Mouse (Mus musculus): ENCODE data around the gene Fmnl3. TPM values are rescaled to one million over a fixed set of nuclear protein-coding genes. Genes with fewer than 3 reads are reported as not detected.
"Not testable (repeated sequence)": the region's sequence is repeated elsewhere in the genome, so short reads cannot be mapped to it uniquely, and the experiment has no call there.

Fmnl3 gene
- total and polyA plus RNA-seq, 3 experiments = 13.9 to 23.6 (median 19.7) TPM

DNA sequence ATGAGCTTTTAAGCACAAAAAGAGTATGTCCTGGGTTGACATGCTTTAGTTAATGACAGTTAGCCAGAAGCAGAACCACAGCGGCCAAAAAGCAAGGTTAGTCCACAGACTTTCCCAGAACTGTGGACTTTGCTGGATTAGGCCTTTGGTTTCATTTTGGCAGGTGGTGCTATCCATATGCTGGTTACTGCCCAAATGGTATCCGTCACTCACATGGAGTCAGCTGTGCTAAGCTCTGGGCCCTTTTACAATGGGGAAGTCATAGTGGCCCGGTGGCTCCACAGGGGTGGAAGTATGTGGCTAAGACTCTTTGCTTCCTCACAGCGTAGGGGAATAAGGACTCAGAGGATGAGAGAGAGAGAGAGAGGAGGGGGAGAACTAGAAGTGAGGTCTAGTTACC is 17.7 kb upstream of the Fmnl3 start:
- no peak for DNase-seq

DNA sequence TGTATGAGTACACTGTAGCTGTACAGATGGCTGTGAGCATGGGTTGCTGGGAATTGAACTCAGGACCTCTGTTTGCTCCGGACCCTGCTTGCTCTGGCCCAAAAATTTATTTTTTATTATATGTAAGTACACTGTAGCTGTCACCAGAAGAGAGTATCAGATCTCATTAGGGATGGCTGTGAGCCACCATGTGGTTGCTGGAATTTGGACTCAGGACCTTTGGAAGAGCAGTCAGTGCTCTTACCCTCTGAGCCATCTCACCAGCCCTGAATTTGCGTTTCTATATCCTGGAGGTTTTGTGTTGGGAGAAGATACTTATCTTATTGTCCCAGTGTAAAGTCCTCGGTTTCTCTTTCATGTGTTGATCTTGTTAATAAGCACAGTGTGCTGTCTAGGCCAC is 16.5 kb upstream of the Fmnl3 start:
- no peak for DNase-seq

DNA sequence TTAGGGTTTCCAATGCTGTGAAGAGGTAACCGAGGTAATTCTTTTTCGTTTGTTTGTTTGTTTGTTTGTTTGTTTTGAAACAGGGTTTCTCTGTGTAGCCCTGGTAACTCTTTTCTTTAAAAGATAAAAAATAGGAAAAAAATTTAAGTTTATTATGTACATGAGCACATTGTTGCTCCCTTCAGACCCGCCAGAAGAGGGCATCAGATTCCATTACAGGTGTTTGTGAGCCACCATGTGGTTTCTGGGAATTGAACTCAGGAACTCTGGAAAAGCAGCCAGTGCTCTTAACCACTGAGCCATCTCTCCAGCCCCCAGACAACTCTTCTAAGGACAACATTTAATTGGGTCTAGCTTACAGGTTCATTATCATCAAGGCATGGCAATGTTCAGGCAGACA is 15.8 kb upstream of the Fmnl3 start:
- DNase-seq = not testable (repeated sequence)

DNA sequence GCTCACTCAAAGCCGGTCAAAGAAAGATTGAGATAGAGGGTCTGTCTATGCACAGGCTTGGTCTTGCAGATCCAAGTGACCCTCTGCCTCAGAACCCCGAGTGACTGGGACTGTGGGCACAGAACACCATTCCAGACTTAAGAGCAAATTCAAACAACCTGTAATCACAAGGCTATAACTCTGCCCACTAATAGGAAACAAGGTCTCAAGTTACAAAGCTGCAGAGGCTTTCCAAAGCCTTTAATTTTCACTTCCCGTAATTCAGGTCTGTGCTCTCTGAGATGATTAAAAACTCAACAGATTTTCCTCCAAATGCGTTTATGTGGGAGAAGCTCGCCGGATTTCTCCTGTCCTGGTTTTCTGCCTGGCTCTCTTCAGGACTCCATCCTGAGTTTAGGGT is 13.8 kb upstream of the Fmnl3 start:
- no peak for DNase-seq

DNA sequence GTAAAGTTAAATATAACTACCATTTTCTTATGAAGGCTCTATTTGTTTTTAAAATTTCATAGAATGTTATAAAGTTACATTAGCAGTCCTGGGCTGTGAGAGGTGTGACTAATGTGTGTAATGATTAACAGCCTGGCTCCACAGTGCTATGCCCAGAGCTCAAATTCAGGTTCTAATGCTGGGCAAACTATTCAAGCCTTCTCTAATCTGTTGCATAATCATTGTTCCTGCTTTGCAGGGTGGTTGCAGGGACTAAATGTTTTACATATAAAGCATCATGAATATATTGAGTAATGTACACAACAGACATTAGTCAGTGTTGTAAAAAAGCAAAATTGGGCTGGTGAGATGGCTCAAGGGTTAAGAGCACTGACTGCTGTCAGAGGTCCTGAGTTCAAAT is 12.6 kb upstream of the Fmnl3 start:
- DNase-seq = no peak

DNA sequence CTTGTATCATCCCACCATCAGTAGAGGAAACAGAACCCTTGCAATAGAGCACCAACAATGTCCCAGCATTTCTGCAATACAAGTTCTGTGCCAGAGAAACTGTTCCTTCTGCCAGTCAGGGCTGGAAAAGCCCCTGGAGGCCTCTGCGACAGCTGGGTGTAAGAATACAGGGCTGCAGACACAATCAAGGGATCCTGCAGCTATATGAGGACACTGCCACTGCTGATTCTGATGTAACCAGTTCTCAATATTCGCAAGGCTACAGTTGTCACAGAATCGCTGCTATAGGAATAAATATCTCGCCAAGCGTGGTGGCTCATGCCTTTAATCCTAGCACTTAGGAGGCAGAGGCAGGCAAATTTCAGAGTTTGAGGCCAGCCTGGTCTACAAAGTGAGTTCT is 6.0 kb upstream of the Fmnl3 start:
- DNase-seq = no peak

DNA sequence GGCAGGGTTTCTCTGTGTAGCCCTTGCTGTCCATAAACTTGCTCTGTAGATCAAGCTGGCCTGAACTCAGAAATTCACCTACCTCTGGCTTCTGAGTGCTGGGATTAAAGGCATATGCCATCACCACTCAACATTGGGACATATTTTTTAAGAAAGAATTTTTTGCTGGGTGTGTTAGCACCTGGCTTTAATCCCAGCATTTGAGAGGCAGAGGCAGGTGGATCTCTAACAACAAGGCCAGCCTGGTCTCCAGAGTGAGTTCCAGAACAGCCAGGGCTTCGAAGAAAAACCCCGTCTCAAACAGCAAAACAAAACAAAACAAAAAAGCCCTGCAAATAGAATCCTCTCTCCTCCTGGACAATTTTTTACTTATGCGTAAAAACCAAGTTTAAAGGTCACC is 5.3 kb upstream of the Fmnl3 start:
- DNase-seq = no peak

DNA sequence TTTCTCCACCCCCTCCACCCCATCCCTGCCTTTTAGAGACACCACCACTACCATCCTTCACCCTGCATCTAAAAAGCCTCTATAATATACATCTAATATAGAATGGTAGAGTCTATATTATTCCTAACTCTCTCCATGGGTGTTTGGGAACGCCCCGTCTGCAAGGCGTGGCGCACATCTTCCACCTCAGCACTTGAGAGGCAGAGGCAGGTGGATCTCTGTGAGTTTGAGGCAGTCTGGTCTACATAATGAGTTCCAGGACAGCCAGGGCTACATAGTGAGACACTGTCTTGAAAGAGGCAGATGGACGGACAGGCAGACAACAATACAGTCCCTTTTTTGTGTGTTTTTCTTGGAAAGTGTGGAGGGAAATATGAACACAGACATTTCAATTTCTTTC is 4.8 kb upstream of the Fmnl3 start:
- no peak for DNase-seq

DNA sequence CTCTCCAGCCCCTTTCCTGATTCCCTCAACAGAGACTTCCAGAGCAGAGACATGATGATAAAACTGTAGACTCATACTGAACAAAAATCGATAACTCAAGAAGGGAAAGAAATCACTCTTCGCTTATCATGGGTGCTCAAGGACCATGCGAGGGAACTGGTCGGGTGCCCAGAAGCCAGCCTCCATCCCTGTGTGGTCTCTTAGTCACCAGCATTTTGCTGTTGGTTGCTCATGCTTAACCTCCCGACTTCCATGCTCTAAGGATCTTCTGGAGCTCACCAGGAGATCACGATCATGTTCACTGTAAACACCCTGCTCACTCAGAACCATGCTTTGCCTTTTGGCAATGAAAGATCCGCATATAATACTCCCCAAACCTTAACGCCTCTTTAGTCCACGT is 2.5 kb upstream of the Fmnl3 start:
- DNase-seq = peak; percentile 84

DNA sequence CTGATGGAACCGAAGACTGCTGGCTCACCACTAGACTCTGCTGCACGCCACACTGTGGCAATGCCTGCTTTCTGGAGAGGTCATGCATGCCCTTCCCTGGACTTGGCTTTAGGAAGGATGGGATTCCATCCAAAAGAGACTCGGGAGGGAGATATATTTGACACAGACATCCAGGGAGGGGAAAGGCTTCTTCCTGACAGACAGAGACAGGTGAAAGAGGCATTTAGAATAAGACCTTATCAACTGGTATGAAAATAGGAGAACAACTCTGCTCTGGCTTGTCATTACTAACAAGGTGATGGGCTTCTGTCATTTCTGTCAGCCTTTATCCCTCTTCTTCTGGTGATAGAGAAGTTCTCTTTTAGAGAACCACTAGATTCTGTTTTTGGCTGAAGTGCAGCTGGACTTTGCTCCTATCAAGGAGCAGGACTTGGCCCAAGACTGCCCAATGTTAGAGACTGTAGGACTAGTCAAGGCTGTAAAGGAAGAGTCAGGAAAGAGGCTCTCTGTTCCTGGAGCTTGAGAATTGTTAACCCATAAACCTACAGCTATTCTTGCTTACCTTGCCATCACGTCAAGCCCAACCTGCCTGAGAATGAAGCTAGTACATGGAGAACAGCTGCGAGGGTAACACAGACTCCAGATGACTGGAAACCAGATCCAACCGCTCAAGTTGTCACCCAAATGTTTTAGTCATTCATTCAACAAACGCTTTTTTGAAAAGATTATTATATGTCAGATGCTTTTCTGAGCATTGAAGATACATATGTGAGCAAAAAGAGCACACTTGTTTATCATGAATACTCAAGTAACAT is 1.5 kb upstream of the Fmnl3 start:
- no peak for DNase-seq

DNA sequence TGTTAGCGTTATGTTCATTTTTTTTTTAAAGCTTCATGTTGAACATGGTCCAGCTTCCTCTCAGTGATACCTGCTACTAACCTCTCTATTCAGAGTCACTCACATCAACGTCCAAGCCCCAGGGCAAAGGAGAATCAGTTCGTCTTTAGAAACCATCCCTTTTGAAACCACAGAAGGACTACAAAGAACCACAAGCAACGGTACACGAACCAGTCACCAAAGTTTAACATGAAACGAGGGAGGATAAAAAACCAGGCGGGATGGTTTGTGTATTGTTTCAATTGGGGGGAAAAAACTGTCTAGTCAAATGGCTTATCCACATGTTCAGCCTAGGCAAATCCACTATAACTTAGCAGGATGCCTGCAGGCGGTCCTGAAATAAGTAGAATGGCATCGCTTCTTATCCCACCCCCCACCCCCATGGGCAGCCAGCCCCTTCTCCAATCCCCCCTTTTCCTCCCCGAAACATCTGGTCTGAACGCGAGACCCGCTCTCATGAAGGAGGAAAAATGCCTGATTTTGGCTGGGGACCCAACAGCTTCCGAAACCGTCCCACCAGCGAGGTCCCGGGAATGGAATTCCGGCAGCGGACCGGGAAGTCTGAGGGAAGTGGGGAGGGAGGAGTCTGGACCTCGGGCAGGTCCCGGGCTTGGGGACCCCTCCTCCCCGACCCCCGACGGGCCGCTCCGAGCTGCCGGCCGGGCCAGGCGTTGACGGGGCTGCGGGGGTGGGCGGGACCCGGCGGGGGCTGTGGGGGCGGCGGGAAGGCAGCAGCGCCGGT is 701 bp downstream of the Fmnl3 start:
- no peak for DNase-seq

DNA sequence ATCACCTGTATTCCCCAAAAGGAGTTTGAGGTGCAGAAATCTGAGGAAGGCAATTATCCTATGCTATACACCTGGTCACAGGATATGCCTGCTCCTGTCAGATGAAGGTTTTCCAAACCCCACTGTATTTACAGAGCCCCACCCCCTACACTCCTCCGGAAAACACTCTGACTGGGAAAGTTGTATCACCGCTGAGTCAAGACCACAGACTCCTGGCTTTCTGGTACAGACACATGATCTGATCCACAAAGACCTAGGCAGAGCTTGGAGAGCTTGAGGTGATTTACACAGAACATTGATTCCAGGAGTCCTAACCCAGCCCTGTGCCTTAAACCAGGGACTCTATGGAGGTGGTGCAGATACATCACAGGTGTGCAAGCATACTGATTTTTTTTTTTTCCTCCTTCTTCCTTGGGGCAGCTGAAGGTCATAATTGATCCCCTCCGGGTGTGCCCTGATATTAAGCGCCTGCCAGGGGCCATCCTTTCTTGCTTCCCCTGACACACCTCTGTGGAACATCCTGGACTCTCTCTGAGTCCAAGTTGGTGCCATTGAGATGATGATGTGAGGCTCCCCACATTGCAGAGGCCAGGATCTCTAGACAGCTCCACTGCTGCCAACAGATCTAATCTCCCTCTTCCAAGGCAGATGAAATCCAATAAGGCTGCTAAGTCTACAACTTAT is 1.6 kb downstream of the Fmnl3 start:
- DNase-seq = no peak

DNA sequence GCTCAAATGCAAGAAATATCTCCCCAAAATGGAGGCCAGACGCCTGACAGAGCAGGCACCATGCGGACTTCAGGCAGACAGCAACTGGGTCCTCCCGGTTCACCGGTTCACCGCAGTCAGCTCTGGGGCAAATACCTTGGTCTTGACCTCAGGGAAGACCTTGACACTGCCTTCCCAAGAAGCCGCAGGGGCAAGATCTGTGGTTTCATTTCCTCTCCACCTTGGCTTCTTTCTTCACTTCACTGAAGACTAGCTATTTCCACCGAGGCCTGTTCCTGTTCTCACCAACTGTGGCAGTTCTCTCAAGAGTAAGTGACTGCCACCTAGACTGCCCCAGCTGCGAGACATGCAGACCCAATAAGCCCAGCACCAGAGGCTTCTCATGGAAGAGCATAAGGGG is 5.4 kb downstream of the Fmnl3 start:
- no peak for DNase-seq

DNA sequence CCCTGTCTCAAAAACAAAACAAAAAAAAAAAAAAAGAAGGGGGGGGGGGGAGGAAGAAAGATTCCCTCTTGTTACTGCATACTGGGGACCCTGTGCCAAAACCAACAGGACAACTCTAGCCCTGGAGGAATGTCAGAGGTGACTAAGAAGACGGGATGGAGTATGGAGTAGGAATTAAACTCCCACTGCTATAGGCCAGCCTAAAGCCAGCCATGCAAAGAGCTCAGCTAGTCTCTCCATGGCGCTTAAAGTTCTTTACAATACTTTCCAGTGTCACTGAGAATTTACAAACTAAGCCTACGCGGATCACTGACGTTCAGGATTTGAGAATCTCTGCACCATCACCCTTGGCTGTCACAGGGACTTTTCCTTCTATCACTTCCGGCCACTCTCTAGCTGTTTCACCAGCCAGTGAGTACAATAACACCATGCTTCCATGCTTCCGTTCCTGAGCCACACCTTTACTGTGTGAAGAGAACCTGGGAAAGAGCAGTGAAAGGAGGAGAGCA is 6.2 kb downstream of the Fmnl3 start:
- no peak for DNase-seq

DNA sequence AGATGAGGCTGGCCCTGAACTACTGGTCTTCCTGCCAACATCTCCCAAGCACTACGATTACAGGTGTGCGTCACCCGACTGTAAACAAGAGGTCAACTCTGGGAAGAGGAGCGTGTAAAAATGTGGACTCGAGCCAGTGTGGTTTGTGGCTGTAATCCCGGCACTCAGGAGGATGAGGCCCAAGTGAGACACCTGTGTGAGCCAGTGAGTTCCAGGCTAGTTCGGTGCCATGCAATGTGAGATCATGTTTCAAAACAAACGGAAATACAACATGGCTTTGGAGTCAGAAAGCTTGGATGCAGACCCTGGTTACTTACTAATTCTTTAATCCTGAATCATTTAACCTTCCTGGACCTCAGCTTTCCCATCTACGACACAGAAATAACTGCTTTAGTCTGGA is 11.3 kb downstream of the Fmnl3 start:
- no peak for DNase-seq

DNA sequence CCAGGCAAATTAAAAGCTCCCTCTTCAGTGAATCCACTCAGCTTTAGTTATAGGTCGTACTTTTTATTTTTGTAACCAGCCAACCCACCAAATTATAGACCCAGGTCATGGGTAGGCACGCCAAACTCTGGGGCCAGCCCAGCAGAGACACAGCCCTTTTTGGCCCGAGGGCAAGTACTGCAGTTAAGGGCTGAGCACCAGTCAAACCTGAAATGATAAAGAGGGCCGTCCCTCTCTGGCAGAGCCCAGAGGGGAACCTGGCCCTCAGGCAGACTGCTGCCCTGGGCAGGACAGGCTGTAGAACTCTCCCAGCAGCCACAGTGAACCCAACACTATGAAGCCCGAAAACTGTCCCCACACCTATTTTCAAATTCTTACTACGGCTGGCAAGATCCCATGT is 13.8 kb downstream of the Fmnl3 start:
- no peak for DNase-seq

DNA sequence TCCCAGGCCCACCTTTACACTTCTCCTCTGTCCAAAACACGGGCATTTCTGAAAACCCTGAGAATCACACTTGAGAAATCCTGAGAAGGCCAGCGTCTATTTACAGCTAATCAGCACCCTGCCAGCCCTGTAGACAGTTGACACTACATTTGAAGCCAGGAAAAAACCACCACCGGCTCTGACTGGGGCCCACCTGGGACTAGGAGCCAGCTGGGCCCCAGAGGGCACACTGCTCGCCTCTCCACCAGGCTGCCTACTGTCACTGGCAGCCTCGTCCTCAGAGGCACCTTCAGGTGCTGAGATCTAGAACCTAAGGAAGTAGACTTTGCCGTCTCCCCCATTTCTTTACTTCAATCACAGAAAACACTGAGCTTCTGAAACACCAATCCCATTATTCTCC is 14.6 kb downstream of the Fmnl3 start:
- no peak for DNase-seq

DNA sequence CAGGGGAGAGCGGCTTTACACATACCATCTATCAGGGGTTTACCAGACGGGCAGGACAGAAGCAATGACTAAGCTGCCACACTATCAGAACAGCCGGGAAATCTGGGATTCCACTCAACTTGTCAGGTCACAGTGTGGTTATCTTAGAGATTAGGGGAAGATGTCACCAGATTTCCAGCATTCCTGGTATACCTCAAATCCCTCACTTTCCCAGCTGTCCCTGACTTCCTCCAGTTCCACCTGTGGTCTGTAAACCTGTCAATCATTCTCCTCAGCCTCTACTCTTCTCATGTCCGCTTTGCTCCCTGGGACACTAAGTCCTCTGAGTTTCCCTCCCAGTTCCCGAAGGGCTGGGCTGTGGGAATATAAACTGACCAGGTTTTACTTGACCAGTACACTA is 18.0 kb downstream of the Fmnl3 start:
- no peak for DNase-seq

DNA sequence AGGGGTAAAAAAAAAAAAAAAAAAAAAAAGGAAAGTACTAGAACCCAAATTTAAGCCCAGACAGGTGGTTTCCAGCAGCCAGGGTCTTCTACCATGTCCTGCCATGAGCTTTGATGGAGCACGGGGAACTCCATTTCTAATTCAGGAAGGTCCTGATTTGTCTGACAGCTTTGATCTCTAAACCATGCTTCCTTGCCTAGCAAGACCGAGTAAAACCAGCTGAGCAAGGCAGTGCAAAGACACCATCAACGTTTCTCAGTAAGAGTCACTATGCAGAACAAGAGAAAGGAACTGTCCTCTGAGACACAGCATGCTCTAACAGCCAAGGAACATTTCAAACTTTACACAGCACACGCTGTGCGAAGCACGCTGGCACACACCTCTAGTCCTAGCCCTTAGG is 18.7 kb downstream of the Fmnl3 start:
- no peak for DNase-seq

DNA sequence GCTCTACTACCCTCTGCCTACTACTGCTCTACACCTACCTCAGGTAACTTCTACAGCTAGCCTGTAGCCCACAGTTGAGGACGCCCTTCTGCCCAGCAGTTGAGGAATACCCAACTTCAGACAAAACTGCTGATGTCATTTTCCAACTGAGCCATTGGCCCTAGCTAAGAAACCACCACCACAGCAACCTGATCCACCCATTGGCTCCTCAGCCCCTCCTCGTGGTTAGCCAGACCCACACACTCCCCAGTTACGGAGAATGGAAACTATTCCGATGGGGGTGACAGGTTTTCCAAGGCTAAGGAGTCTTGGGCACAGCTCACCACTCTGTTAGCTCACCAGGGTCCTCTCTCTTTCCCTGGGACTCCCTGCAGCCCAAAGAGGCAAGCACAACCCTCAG is 25.3 kb downstream of the Fmnl3 start:
- no peak for DNase-seq

DNA sequence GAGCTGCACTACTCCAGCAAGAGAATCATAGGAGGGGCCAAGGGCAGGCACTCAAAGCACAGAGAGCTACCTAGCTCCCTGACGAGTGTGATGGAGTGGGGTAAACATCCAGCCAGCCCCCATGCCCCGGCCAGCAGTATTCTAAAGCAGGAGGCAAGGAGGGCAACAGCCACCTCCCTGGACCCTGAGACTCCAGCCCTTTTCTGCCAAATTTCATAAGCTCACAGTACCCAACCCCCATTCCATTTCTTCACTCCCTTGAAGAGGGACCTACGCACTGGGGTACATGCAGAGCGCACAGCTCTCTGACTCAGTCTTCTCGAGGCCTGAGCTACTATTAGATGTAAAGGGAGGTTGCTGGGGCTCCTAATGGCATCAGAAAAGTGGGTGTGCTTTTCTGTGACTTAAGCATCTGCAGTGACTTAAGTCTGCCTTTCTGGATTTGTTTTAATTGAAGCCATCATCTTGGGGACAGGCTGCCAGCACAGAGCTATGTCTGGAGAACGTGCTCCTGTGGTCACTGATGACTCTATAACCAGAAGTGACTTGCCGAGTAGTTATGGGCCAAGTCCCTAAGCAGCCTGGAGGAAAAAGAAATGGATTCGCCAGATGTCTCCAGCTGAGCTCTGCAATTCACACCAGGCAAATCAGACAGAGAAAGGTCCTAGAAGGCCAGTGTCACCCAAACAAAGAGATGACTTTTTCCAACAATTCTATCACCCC is 26.0 kb downstream of the Fmnl3 start:
- DNase-seq = no peak
